Mouse (Mus musculus) left cerebral cortex, adult 11 months (tissue): ENCODE results near the gene Nos3.
A peak's percentile ranks its signal among the peaks of the same experiment; 100 is the strongest.

ENCODE experiments used
- DNase-seq: peaks from one replicate; pipeline ENCODE4 v3.0.0; 2022; ENCODE audit warnings: low spot score

Nos3 gene

GRCm38 (mm10) chr5:24400362-24400761 is 35.8 kb downstream of the Nos3 start:
- DNase-seq, result no peak

DNA sequence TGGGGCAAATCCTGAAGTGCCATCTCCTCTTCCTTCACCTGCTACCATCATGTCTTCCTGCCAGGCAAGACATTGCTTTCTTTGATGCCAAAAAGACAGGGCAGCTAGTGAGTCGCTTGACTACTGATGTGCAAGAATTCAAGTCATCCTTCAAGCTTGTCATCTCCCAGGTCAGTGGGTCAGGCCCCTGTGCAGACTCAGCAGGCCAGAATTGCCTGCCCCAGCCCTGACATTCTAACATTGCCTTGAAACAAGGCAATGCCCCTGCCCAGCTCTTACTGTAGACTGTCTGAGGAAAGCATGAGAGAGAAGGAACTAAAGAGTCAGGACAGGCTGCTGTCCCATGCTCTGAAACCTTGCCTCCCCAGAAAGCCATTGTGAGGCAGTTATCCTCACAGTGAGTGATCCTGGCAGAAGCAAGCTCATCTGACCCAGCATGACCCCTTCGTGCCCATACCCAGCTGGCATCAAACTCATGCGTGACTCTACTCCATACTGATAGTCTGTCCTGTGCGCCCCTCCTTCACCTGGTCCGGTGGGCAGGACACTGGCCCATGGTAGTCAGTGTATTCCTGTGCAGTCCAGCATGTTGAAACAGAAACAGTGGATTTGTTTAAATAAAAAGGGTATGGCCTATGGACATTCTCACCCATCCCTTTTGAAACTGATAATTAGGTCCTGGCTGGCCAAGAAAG is 36.4 kb downstream of the Nos3 start:
- DNase-seq, result no peak

DNA sequence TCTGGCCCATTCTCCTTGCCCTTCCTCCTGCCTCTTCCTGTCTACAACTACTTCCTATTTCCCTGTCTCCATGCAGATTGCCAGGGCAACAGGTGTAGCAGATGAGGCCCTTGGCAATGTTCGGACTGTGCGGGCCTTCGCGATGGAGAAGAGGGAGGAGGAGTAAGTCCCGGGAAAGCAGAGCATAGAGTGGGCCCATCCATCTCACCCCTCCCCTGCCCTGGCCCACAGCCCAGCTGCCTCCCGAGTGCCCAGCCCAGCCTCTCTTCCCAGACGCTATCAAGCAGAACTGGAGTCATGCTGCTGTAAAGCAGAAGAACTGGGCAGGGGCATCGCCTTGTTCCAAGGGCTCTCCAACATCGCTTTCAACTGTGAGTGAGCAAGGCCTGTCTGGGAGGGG is 37.4 kb downstream of the Nos3 start:
- no peak for DNase-seq

GRCm38 (mm10) chr5:24404594-24405360 is 40.2 kb downstream of the Nos3 start:
- DNase-seq, result no peak

DNA sequence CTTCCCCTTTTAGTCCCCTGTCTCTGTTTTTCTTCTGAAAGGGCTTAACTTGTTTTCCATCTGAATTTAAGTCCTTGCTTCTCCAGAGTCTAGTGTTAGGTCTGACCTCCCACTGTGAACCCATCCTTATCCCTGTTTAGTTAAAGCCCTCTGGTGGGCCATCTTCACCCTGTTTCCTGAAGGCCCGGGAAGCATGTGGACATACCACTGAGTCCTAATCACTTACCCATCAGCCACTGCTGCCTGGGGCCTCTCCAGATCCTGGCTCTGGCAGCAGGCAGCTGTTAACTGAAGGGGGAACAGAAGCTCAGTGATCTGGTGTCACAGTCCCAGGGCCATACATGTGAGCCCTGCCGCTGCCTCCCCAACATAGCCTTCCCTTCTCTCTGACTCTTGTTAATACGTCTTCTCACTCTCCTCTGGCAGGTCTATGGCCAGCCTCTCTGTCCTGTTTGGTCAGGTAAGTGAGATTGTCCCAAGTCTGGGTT is 40.8 kb downstream of the Nos3 start:
- DNase-seq, result no peak

DNA sequence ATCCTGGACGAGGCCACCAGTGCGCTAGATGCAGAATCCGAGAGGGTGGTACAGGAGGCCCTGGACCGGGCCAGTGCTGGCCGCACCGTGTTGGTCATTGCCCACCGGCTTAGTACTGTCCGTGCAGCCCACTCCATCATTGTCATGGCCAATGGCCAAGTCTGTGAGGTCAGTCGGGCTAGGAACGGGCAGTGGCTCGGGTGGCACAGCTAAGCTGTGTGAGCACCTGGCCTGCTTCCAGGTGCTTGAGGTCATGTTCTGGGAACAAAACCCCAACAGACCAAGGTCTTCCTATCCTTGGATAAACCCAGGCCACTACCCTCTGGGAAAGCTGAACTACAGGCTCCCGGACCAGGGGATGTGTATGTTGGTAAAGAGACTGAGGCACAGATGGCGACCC is 44.0 kb downstream of the Nos3 start:
- DNase-seq, result no peak

GRCm38 (mm10) chr5:24409466-24409865 is 44.9 kb downstream of the Nos3 start:
- no peak for DNase-seq

DNA sequence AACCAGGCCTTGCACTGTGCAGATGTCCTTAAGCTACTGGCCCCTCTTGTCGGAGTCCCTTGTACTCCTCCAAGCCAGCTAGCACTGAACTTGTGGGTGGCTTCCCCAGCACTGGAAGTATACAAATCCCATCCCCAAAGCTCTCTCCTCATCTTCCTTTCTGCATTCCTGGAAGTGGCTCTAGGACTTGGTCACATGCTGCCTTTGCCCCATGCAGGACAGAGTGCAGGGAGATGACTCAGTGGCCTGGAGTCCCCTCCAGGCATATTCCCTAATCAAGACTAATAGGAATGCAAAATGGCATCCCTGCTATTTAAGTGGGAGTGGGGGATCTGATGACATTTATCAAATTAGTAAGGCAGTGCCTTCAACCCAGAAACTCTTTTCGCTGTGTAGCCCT is 47.5 kb downstream of the Nos3 start:
- no peak for DNase-seq

DNA sequence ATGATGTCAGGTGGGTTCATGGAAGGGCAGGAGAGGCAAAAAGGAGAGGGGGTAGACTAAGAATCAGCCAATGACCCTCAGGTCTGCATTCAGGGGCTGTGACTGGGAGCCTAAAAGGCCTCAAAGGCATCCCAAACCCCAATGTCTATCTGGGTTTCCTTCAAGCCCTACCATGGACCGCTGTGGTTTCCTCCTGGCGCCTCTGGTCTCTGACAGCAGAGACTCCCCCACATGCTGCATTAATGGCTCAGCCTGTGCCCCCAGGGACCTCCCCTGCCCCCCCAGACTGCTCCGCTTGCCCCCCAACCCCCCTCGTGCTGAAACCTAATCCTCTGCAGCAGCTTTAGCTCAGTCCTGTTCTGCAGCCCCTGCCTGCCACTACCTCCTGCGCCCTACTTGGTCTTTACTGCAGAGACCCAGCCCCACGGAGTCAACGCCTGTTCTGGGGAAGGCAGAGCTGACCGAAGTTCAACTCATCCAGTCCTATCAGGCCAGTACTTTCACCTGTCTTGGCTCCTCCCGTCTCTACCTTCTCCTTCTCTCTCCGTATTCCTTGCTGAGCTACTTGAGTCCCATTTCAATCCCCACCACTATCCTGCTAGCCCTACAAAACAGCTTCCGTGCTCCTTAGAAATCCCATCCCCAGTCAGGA is 48.6 kb downstream of the Nos3 start, which contains the start of gene Asic3:
Asic3 (plus strand) TSS at position 351 of the 652 bp plus-strand sequence.
- no peak for DNase-seq

GRCm38 (mm10) chr5:24413938-24414337 is 49.3 kb downstream of the Nos3 start:
- no peak for DNase-seq

- DNase-seq, result peak; percentile 69
These were observed 51.7 kb downstream of the Nos3 start for GRCm38 (mm10) chr5:24416222-24416736.

DNA sequence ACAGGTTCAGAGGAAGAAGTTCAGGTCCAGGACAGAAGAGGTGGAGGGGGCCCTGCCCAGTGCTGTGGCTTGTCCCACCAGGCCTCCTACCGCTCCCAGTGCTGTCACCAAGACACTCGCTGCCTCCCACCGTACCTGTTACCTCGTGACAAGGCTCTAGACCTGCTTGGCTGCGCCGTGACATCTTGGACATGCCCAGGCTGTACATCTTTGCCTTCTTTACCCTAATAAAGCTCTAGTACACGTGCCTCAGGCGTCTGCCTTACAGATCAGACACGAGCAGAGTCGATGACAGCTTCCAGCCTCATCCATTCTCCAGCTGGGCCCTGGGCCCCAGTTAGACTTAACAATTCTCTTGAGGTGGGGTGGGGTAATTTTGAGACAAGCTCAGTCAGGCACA is 53.0 kb downstream of the Nos3 start:
- no peak for DNase-seq

GRCm38 (mm10) chr5:24420381-24420780 is 55.8 kb downstream of the Nos3 start:
- no peak for DNase-seq

DNA sequence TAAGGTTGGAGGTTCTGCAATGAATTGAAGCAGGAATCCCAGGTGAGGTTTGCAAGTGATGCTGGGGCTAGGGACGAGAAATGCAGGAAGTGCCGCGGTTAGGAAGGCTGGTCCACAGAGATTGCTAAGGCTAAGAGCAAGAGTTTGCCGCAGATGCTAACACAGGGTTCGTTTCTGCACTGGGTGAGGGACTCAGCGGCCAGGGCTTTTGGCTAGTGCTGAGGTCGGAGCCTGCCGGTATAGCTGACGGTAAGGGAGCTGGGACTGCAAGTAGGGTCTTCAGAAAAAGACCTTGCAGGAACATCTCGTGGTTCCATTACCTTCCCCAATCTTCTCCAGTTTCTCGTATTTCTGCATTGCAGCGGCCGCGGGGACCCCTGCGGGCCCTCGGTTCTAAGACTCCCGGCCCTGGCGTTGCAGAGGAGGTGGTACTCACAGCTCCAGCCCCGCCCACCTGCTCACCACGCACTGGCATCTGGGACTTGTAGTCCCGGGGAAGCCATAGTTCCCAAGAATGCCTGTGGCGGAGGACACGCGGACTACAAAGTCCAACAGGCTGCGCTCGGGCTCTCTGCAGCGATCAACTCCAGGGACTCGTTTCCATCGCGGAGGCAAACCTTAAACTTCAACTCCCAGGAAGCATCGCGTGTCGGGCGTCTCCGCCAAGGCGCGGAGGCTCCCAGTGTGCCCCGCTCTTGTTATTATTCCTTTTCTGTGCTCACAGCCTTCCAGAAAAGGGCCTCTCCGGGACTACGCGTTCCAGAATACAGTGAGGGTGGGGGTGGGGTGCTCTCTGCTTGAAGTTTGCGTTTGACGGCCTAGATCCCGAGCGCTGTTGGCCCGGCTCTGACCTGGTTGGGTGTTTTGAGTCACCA is 58.8 kb downstream of the Nos3 start, which contains the start of the genes Cdk5 and Slc4a2:
Cdk5 (minus strand) TSS at position 402 of the 875 bp plus-strand sequence.
Slc4a2 (plus strand) TSS at position 709 of the 875 bp plus-strand sequence.
- peak; percentile 99 for DNase-seq

- peak; percentile 60 for DNase-seq
These were observed 59.6 kb downstream of the Nos3 start for GRCm38 (mm10) chr5:24424004-24424781.

- no peak for DNase-seq
These were observed 60.3 kb downstream of the Nos3 start for GRCm38 (mm10) chr5:24424861-24425411.

DNA sequence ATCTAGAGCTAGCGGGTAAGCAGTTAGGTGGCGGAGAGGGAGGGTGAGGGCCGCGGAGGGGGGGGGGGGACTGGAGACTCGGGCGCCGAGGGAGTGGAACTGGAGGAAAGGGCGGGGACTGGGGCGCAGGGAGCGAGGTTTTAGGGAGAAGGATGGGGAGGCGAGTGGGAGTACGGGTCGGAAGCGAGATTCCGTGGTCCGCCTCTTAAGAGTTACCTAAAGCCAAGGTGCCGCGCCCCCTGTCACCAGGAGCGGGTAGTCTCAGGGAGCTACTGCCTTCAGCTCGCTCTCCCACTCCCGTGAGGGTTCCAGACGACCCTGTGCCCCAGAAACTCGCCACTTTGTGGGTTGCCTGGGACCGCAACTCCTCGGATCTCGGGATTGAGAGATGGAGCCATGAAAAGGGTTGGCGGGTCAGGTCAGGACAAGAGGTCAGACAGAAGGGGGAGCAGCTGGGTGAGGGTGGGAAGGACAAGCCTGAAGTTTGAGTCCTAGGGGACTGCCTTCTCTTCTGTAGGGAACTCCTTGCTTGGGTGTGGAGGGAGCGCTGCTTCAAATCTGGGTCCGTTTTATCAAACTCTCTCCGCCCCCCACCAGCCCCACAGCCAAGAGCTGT is 60.9 kb downstream of the Nos3 start:
- no peak for DNase-seq

DNA sequence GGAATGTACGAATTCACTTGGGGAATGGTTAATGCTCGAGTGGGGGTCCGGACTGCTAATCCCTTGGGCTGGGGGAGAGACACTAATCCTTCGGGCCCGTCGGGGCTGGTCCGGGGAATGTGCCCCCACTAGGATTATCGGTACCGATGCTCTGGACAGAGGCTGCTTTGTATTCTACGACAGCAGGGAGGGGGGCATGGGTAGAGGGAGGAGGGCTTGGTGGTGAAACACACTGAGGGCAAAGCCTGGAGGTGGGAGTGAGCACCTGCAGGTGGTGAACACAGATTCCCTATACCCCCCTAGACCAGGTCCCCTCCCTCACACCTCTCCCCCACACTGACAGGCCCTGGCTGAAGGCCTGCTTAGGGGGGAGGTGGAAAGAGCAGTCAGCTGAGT is 61.4 kb downstream of the Nos3 start:
- no peak for DNase-seq

GRCm38 (mm10) chr5:24426556-24427284 is 62.1 kb downstream of the Nos3 start:
- no peak for DNase-seq
